21 mouse cellular contexts compared by ENCODE assay signal in genomic region chr11:120204200-120204599, GRCm38 (mm10).
DNase-seq lines count a peak whose midpoint lies in the region; ATAC-seq lines count a peak whose summit lies in the region.
"Had no signal": no experiment of that assay in that cellular context is flagged by ENCODE, and none has a peak within 500 bp of the region (broad histone marks: within the 10 kb centered on the region; RNA-seq: fewer than 3 reads in every experiment).

No protein-coding gene starts in this region.

- ATAC-seq in frontal cortex, adult (ENCODE audit: low TSS enrichment) = 0 out of 2 replicates have a peak, but pooled peaks have one; percentile 57
- ATAC-seq: activated CD4-positive, CD25-positive, alpha-beta regulatory T cell, adult 4 months; CD4-positive, CD25-positive, alpha-beta regulatory T cell, adult 4 months; forebrain, embryonic 14.5 days; forebrain, embryonic 16.5 days; Patski had no signal

- DNase-seq in frontal cortex, postnatal 25 days (ENCODE audit: low spot score in 2 of 2) = no peak
- DNase-seq in right cerebral cortex, adult 18-20 months = peak; percentile 65
- DNase-seq in right cerebral cortex, postnatal 4 days = no peak
- peak; percentile 79 for DNase-seq in brain, adult 2 months (ENCODE audit: low read depth, low spot score)
- DNase-seq: adrenal gland, adult 8-10 months; adrenal gland, postnatal 14 days; adrenal gland, postnatal 36 days; B cell, adult 2 months; cerebellum, adult 11 months; cerebellum, adult 18-20 months; cerebellum, adult 8-10 months; cerebellum, adult 9-11 months; cerebellum, postnatal 14 days; cerebellum, postnatal 36 days; embryo, embryonic 11 days had no signal

Comparison
In these comparisons a context has a peak if more than half of its experiments do, and no peak if none do; other contexts are left out.
1. DNase-seq: peak in right cerebral cortex, adult 18-20 months (single experiment) and brain, adult 2 months (single experiment); none in frontal cortex, postnatal 25 days (0 of 2) and right cerebral cortex, postnatal 4 days (single experiment).